Mouse (Mus musculus): ENCODE measurements at regions not wholly inside any gene's neighbourhood (a gene's known extent, or its start where the extent isn't known, plus 50 kb on each side); places are given as distances from the start of the nearest gene placed in this dataset.

DNA sequence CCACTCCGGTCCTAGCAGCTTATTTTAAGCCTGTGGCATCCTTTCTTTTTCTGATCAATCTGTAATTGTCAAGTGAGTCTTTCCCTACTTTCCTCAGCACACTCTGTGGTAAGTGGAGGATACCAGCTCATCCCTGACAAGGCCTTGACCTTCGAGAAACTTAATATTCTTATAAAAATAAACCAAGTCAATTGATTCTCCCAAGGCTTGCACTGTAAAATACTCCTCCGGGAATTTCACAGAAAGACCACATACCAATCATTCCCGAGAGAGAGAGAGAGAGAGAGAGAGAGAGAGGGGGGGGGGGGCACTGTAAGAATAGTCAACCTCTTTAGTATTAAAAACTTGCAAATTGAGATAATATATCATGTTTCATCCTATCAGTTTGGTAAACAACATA is 173.1 kb upstream of the Tank start:
- Histone ChIP-seq H3K9me3 (replicated peaks; ENCODE audit: control insufficient read depth, low read length) (no peaks in the 10 kb centered on the region), H3K9ac (ENCODE audit: low read length) (no peak overlapping the region), H3K4me1 (ENCODE audit: control insufficient read depth, insufficient read depth, low read length) (peaks cover 13% of the 10 kb centered on the region), H3K27ac (ENCODE audit: low read length) (no peak overlapping the region), H3K36me3 (ENCODE audit: control insufficient read depth, insufficient read depth) (no peaks in the 10 kb centered on the region), H3K4me2 (ENCODE audit: low read depth, low read length) (no peak overlapping the region), H3K27me3 (ENCODE audit: control insufficient read depth, insufficient read depth, low read length) (no peaks in the 10 kb centered on the region), H3K4me3 (ENCODE audit: low read length) (no peak overlapping the region)
- ATAC-seq (replicated peaks; ENCODE audit: extremely low read depth, insufficient read depth, low FRiP score): no peak
- WGBS: 35% methylated on average over 4 of the region's 4 CpGs

DNA sequence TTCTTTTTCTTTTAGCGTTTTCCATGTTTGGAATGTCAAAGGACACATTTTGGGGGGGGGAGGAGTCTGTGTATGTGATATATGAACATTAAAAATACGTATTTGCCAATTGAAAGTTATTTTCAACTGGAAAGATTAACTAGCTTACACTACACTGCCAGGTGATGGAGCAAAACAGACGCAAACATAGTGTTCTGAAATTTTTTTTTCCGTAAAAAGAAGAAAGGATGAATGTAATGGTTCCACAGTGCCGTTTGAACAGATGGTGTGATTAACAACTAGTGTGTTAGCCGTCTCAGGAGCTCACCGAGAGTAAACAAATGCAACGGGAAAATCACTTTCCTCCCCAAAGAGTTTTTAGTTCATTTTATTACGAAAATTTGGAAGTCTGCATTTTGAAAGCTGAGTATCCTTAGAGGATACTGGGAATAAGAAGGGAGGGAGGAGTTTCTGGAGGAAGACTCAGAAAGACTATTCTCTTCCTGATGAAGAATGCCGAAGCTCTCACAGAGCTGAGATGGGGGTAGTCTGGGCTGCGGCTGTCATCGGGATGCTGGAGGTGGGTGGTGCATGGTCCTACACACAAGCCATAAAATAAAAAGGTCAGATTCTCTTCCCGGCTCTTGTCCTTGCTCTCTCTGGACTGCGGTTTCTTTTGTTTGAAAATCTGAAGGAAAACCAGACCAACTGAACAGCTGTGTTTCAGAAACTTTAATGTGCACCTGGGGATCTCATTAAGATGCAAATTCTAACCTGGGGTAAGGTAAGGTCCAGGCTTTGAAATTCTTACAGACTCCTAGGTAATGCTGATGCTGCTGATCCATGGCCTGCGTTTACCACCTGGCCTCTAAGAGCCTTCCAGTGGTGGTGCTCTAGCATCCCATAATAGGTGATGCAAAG is 175.5 kb upstream of the Tank start:
- WGBS: 8% methylated on average over 15 of the region's 15 CpGs
- Histone ChIP-seq H3K27me3 (ENCODE audit: control insufficient read depth, insufficient read depth, low read length) (no peaks in the 10 kb centered on the region), H3K36me3 (ENCODE audit: control insufficient read depth, insufficient read depth) (no peaks in the 10 kb centered on the region), H3K9ac (ENCODE audit: low read length) (peak overlapping the region; percentile 66), H3K9me3 (replicated peaks; ENCODE audit: control insufficient read depth, low read length) (no peaks in the 10 kb centered on the region), H3K4me1 (ENCODE audit: control insufficient read depth, insufficient read depth, low read length) (peaks cover 21% of the 10 kb centered on the region), H3K4me2 (ENCODE audit: low read depth, low read length) (peak overlapping the region; percentile 85), H3K27ac (ENCODE audit: low read length) (peak overlapping the region; percentile 27; the same call in 1 of the 2 replicates), H3K4me3 (ENCODE audit: low read length) (peak overlapping the region; percentile 58)
- no peak for ATAC-seq (replicated peaks; ENCODE audit: extremely low read depth, insufficient read depth, low FRiP score)

DNA sequence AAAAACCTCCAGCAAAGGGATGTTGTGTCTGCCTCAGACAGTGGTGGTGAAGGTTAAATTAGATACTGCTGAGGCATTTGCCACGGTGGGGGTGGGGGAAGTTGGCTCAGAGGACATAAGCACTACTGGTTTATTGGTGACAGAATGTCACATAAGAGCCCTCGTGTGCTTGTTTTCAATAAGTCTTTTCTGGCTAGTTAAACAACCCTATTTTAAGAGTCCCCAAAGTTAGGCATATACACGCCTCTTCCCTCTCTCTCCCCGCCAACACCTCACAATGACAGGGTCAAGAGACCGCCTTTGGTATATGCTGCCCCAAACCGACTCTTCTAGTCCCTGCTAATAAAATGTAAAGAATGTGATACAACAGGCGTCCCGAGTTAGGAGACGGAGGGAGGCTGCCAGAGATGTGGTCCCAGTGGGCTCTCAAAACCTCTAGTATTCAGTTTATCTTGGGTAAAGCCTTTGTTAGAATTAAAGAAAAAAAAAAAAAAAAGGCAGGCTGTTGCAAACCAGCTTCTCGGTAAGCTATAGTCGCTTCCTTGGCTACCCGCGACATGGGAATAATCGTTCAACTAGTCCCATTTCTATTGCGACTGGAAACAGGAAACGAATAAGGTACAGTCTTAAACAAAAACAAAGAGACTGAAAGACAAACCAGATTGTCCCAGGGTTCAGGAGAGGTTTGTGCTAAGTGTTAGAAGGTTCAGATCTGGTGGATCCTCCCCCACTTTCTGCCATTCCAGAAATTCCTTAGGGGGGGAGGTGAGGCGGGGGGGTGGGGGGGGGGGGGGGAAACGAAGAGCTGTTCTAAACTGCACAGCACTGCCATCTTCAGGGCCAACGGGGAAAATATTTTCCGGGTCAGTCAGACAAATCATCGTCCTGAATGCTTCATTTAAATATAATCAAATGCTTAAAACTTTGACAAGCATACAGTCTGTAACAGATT is 176.5 kb upstream of the Tank start:
- 1% methylated on average over 20 of the region's 21 CpGs for WGBS
- Histone ChIP-seq H3K27ac (ENCODE audit: low read length) (peak overlapping the region; percentile 92), H3K36me3 (ENCODE audit: control insufficient read depth, insufficient read depth) (no peaks in the 10 kb centered on the region), H3K4me2 (ENCODE audit: low read depth, low read length) (peak overlapping the region; percentile 85), H3K9me3 (replicated peaks; ENCODE audit: control insufficient read depth, low read length) (no peaks in the 10 kb centered on the region), H3K4me1 (ENCODE audit: control insufficient read depth, insufficient read depth, low read length) (peaks cover 21% of the 10 kb centered on the region), H3K9ac (ENCODE audit: low read length) (peak overlapping the region; percentile 67), H3K4me3 (ENCODE audit: low read length) (peak overlapping the region; percentile 58), H3K27me3 (ENCODE audit: control insufficient read depth, insufficient read depth, low read length) (no peaks in the 10 kb centered on the region)
- ATAC-seq (replicated peaks; ENCODE audit: extremely low read depth, insufficient read depth, low FRiP score): peak; percentile 84

DNA sequence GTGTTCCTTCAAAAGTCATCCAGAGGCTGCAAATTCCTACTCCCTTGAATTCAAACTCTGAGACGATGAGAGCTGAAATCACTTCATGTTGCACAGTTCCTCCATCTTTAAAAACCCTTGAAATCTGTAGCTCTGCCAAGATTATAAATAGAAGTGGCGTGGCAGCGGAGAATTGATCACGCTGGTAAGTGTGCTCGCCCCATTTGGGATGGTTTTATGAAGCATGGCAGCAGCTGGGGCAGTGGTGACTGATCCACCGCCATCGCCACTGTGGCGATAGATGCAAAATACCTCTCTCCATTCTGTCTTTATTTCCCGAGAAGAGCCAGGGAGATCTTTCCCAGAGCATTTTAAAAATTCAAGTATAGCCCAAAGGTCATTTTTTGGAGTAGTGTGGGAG is 179.8 kb upstream of the Tank start:
- ATAC-seq (replicated peaks; ENCODE audit: extremely low read depth, insufficient read depth, low FRiP score): no peak
- no peak overlapping the region for H3K9ac ChIP-seq (ENCODE audit: low read length)
- peaks cover 21% of the 10 kb centered on the region for H3K4me1 ChIP-seq (ENCODE audit: control insufficient read depth, insufficient read depth, low read length)
- peak overlapping the region; percentile 50; the same call in 1 of the 2 replicates for H3K27ac ChIP-seq (ENCODE audit: low read length)
- H3K4me2 ChIP-seq (ENCODE audit: low read depth, low read length): peak overlapping the region; percentile 36; the same call in 1 of the 2 replicates
- H3K4me3 ChIP-seq (ENCODE audit: low read length): no peak overlapping the region
- WGBS: 42% methylated on average over 9 of the region's 9 CpGs
- no peaks in the 10 kb centered on the region for H3K9me3 ChIP-seq (replicated peaks; ENCODE audit: control insufficient read depth, low read length)
- H3K27me3 ChIP-seq (ENCODE audit: control insufficient read depth, insufficient read depth, low read length): no peaks in the 10 kb centered on the region
- no peaks in the 10 kb centered on the region for H3K36me3 ChIP-seq (ENCODE audit: control insufficient read depth, insufficient read depth)

DNA sequence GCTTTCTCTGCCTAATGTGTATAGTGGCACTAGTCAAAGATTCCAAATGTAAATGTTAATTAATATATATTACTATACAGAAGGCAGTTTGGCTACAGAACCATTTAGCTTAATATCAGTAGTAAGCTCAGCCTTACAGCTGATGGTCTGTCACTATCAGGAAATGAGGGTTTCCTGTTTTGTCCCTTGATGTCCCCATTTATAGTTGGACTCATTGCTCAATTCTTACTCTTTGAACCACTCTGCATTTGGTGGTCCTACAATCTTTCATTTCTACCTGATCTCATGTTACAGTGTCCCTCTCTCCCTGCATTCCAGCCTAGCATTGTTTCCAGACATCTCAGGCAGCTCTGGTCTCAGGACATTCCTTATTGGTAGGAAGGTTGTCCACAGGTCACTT is 188.8 kb upstream of the Tank start:
- Histone ChIP-seq H3K4me2 (ENCODE audit: low read depth, low read length) (no peak overlapping the region), H3K36me3 (ENCODE audit: control insufficient read depth, insufficient read depth) (no peaks in the 10 kb centered on the region), H3K9ac (ENCODE audit: low read length) (no peak overlapping the region), H3K4me3 (ENCODE audit: low read length) (no peak overlapping the region), H3K9me3 (replicated peaks; ENCODE audit: control insufficient read depth, low read length) (no peaks in the 10 kb centered on the region), H3K4me1 (ENCODE audit: control insufficient read depth, insufficient read depth, low read length) (peaks cover 13% of the 10 kb centered on the region), H3K27me3 (ENCODE audit: control insufficient read depth, insufficient read depth, low read length) (no peaks in the 10 kb centered on the region), H3K27ac (ENCODE audit: low read length) (no peak overlapping the region)
- ATAC-seq (replicated peaks; ENCODE audit: extremely low read depth, insufficient read depth, low FRiP score): no peak

DNA sequence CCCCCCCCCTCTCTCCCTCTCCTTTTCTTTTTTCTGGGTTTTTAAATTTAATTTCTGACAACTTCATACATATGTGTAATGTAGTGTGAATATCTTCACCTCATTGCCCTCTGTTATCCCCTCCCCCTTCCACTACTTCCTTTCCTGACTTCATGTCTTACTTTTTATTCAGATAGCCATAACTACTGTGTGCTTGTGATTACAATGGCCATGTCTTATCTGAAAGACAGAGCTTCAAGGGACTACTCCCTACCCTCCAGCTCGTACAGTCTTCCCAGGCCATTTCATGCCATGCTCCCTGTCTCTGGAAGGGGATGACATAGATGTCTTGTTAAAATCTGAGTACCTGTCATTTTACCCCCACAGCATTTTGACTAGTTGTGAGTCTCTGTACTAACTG is 189.2 kb upstream of the Tank start:
- no peak overlapping the region for H3K4me2 ChIP-seq (ENCODE audit: low read depth, low read length)
- H3K36me3 ChIP-seq (ENCODE audit: control insufficient read depth, insufficient read depth): no peaks in the 10 kb centered on the region
- ATAC-seq (replicated peaks; ENCODE audit: extremely low read depth, insufficient read depth, low FRiP score): no peak
- H3K9ac ChIP-seq (ENCODE audit: low read length): no peak overlapping the region
- no peaks in the 10 kb centered on the region for H3K27me3 ChIP-seq (ENCODE audit: control insufficient read depth, insufficient read depth, low read length)
- no peak overlapping the region for H3K27ac ChIP-seq (ENCODE audit: low read length)
- no peaks in the 10 kb centered on the region for H3K9me3 ChIP-seq (replicated peaks; ENCODE audit: control insufficient read depth, low read length)
- no peak overlapping the region for H3K4me3 ChIP-seq (ENCODE audit: low read length)
- WGBS: 26% methylated on average over 1 of the region's 1 CpGs
- peaks cover 16% of the 10 kb centered on the region for H3K4me1 ChIP-seq (ENCODE audit: control insufficient read depth, insufficient read depth, low read length)

DNA sequence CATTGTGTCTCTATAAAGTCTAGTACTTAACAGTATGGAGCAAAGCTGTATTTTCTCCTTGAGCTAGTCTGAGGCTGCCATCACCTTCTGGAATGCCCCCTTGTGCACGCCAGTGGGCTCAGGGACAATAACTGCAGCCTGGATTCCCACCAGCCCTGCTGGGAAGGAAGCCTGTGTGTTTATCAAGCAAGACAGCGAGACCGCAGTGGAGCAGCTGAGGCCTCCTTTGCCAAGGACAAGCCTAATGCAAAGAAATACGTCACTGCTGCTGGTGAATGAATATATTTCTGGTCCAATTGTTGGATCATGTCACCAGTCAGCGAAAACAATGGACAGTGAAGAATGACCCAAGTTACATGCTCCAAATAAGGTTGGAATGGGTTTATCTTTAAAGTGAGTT is 190.8 kb upstream of the Tank start:
- 46% methylated on average over 5 of the region's 5 CpGs for WGBS
- no peaks in the 10 kb centered on the region for H3K36me3 ChIP-seq (ENCODE audit: control insufficient read depth, insufficient read depth)
- H3K27ac ChIP-seq (ENCODE audit: low read length): no peak overlapping the region
- H3K4me2 ChIP-seq (ENCODE audit: low read depth, low read length): no peak overlapping the region
- H3K27me3 ChIP-seq (ENCODE audit: control insufficient read depth, insufficient read depth, low read length): no peaks in the 10 kb centered on the region
- H3K4me1 ChIP-seq (ENCODE audit: control insufficient read depth, insufficient read depth, low read length): peaks cover 18% of the 10 kb centered on the region
- H3K4me3 ChIP-seq (ENCODE audit: low read length): no peak overlapping the region
- no peaks in the 10 kb centered on the region for H3K9me3 ChIP-seq (replicated peaks; ENCODE audit: control insufficient read depth, low read length)
- no peak overlapping the region for H3K9ac ChIP-seq (ENCODE audit: low read length)
- no peak for ATAC-seq (replicated peaks; ENCODE audit: extremely low read depth, insufficient read depth, low FRiP score)

DNA sequence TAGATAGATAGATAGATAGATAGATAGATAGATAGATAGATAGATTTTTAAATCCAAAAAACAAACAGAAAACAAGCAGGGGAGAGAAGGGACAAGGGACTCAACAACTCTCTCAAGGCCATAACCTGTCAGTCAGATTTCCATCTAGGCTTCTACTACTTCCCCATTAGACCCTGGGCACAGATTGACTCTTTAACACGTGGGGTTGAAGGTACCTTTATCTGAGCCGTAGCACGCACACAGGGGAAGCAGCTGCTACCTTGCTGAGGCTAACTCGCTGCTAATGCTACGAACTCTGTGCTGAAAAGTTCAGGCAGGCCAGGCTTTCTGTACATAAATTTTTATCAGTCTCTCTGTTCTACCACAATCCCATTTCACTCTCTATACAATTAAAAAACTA is 191.4 kb upstream of the Tank start:
- no peaks in the 10 kb centered on the region for H3K27me3 ChIP-seq (ENCODE audit: control insufficient read depth, insufficient read depth, low read length)
- H3K27ac ChIP-seq (ENCODE audit: low read length): no peak overlapping the region
- no peaks in the 10 kb centered on the region for H3K9me3 ChIP-seq (replicated peaks; ENCODE audit: control insufficient read depth, low read length)
- no peaks in the 10 kb centered on the region for H3K36me3 ChIP-seq (ENCODE audit: control insufficient read depth, insufficient read depth)
- H3K4me1 ChIP-seq (ENCODE audit: control insufficient read depth, insufficient read depth, low read length): peaks cover 18% of the 10 kb centered on the region
- whole genome bisulfite sequencing: 84% methylated on average over 5 of the region's 5 CpGs
- no peak for ATAC-seq (replicated peaks; ENCODE audit: extremely low read depth, insufficient read depth, low FRiP score)
- no peak overlapping the region for H3K9ac ChIP-seq (ENCODE audit: low read length)
- H3K4me2 ChIP-seq (ENCODE audit: low read depth, low read length): no peak overlapping the region
- no peak overlapping the region for H3K4me3 ChIP-seq (ENCODE audit: low read length)

DNA sequence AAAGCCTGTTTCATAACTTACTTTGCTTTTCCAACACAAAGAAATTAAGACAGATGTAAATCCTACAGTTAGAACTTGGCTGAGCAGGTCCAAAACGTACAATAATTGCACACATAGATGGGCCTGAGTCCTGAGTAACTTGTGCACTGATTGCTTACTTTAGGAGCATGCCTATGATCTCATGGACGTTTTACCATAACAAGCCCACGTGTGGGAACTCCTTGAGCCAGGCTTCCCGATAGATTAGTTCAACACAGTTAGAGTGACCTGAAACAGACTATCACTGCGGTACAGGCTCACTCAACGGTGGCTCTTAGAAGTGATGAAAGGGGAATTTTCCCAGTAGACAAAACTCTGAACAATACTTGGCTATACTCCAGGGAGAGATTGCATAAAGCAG is 193.9 kb upstream of the Tank start:
- ATAC-seq (replicated peaks; ENCODE audit: extremely low read depth, insufficient read depth, low FRiP score): no peak

More for the DNA sequence above, 193.9 kb upstream of the Tank start:
- H3K36me3 ChIP-seq (ENCODE audit: control insufficient read depth, insufficient read depth): no peaks in the 10 kb centered on the region
- H3K9ac ChIP-seq (ENCODE audit: low read length): no peak overlapping the region
- no peak overlapping the region for H3K4me2 ChIP-seq (ENCODE audit: low read depth, low read length)
- 26% methylated on average over 6 of the region's 6 CpGs for WGBS
- H3K9me3 ChIP-seq (replicated peaks; ENCODE audit: control insufficient read depth, low read length): no peaks in the 10 kb centered on the region
- H3K27me3 ChIP-seq (ENCODE audit: control insufficient read depth, insufficient read depth, low read length): no peaks in the 10 kb centered on the region
- peaks cover 18% of the 10 kb centered on the region for H3K4me1 ChIP-seq (ENCODE audit: control insufficient read depth, insufficient read depth, low read length)
- H3K27ac ChIP-seq (ENCODE audit: low read length): no peak overlapping the region
- H3K4me3 ChIP-seq (ENCODE audit: low read length): no peak overlapping the region
